ENCODE assay signal across 21 mouse cellular contexts in genomic region chr7:35163600-35163999, GRCm38 (mm10). TPM values are rescaled to one million over a fixed set of nuclear protein-coding genes. Genes with fewer than 3 reads are reported as not detected.
A peak's percentile ranks its signal among the peaks of the same experiment; 100 is the strongest.
DNase-seq lines count a peak whose midpoint lies in the region; ATAC-seq lines count a peak whose summit lies in the region.
"Had no signal": no experiment of that assay in that cellular context is flagged by ENCODE, and none has a peak within 500 bp of the region (broad histone marks: within the 10 kb centered on the region; RNA-seq: fewer than 3 reads in every experiment).

No protein-coding gene starts in this region.

- DNase-seq in adrenal gland, adult 2 months = peak; percentile 51
- no peak for DNase-seq in adrenal gland, postnatal 25 days
- peak; percentile 45 to 49 for DNase-seq in heart, postnatal 10 days
- no peak for DNase-seq in heart, adult 8-10 months (ENCODE audit: low spot score)
- peak; percentile 41 for DNase-seq in lung, postnatal 10 days
- DNase-seq in lung, postnatal 25 days (ENCODE audit: low spot score) = no peak
- DNase-seq in kidney, postnatal 10 days = no peak
- DNase-seq: adrenal gland, postnatal 10 days; cerebellum, adult 9-11 months; embryo, embryonic 11 days; right cerebral cortex, postnatal 25 days had no signal

- peak; percentile 66 for ATAC-seq in megakaryocyte, adult 5-6 weeks (ENCODE audit: poor library complexity, severe bottlenecking)
- ATAC-seq: forebrain, embryonic 15.5 days; hindbrain, embryonic 16.5 days; intestine, embryonic 16.5 days; liver, embryonic 12.5 days; midbrain, embryonic 16.5 days had no signal

- intact Hi-C loops in heart, postnatal 10 days (cut with DNase I) = no loop called here

RNA-seq across cellular contexts. Expression of gene Slc7a10, which starts 22.6 kb away (rescaled TPM):
- 10 to 100 TPM in 1 of 2 experiments, 1 to 10 TPM in 1; 6.4 to 28.1 TPM for total RNA-seq in adrenal gland, adult 2 months (2021)
- polyA plus RNA-seq in adrenal gland, adult 2 months (2012; rRNA removed) = 26.6 and 40.9 TPM in 2 replicates
- total RNA-seq in adrenal gland, postnatal 25 days (2021) = 2.8 and 3.0 TPM in 2 replicates
- 1 to 10 TPM in 1 of 2 experiments, under 1 TPM in 1; 0.60 to 1.1 TPM for total RNA-seq in heart, postnatal 10 days (2021)
- 1 to 10 TPM in 1 of 4 experiments, under 1 TPM in 3; 0.27 to 1.4 (median 0.66) TPM for total RNA-seq in heart, adult 8-10 months (2022)
- not detected in 2 replicates for total RNA-seq in megakaryocyte, adult 5-6 weeks (2015)
- total RNA-seq in megakaryocyte, adult 5-6 weeks (2017) = not detected in 2 replicates
- total RNA-seq: CH12.LX; hematopoietic stem cell, adult 5-6 weeks; megakaryocyte-erythroid progenitor cell, adult 5-6 weeks; MEL had no signal

RNA-seq across cellular contexts. Expression of gene Cebpa, which starts 44.5 kb away (rescaled TPM):
- total RNA-seq in adrenal gland, adult 2 months (2021) = 100 to 1,000 TPM in 1 of 2 experiments, 10 to 100 TPM in 1; 88.3 to 319 TPM
- 405 and 678 TPM in 2 replicates for polyA plus RNA-seq in adrenal gland, adult 2 months (2012; rRNA removed)
- total RNA-seq in adrenal gland, postnatal 25 days (2021) = 115 and 116 TPM in 2 replicates
- total RNA-seq in heart, postnatal 10 days (2021) = 10 to 100 TPM in 1 of 2 experiments, 1 to 10 TPM in 1; 7.6 to 13.7 TPM
- 1 to 10 TPM; 4.5 to 5.7 (median 4.6) TPM for total RNA-seq in heart, adult 8-10 months (2022)
- 48.7 and 57.0 TPM in 2 replicates for total RNA-seq in megakaryocyte, adult 5-6 weeks (2015)
- total RNA-seq in megakaryocyte, adult 5-6 weeks (2017) = 21.7 and 22.4 TPM in 2 replicates
- total RNA-seq: CH12.LX had no signal

RNA-seq across cellular contexts. Expression of gene Lrp3, which starts 51.7 kb away (rescaled TPM):
- total RNA-seq in adrenal gland, adult 2 months (2021) = 10 to 100 TPM; 14.9 to 22.7 TPM
- polyA plus RNA-seq in adrenal gland, adult 2 months (2012; rRNA removed) = 38.8 and 42.9 TPM in 2 replicates
- 15.7 and 20.2 TPM in 2 replicates for total RNA-seq in adrenal gland, postnatal 25 days (2021)
- 10 to 100 TPM in 1 of 2 experiments, 1 to 10 TPM in 1; 8.7 to 10.1 TPM for total RNA-seq in heart, postnatal 10 days (2021)
- total RNA-seq in heart, adult 8-10 months (2022) = 10 to 100 TPM in 1 of 4 experiments, 1 to 10 TPM in 3; 7.3 to 10.4 (median 9.1) TPM
- not detected in 2 replicates for total RNA-seq in megakaryocyte, adult 5-6 weeks (2015)
- not detected in 2 replicates for total RNA-seq in megakaryocyte, adult 5-6 weeks (2017)
- total RNA-seq: CH12.LX; hematopoietic stem cell, adult 5-6 weeks; megakaryocyte-erythroid progenitor cell, adult 5-6 weeks; MEL had no signal

Comparison
In these comparisons a context has a peak if more than half of its experiments do, and no peak if none do; other contexts are left out.
1. DNase-seq: peak in adrenal gland, adult 2 months (single experiment), heart, postnatal 10 days (2 of 2) and lung, postnatal 10 days (single experiment); none in adrenal gland, postnatal 25 days (single experiment), heart, adult 8-10 months (single experiment), lung, postnatal 25 days (single experiment) and kidney, postnatal 10 days (single experiment).
2. RNA of gene Lrp3, which starts 51.7 kb away (total RNA-seq): 14.9 to 22.7 TPM in adrenal gland, adult 2 months, 15.7 to 20.2 TPM in adrenal gland, postnatal 25 days, 8.7 to 10.1 TPM in heart, postnatal 10 days and 7.3 to 10.4 TPM in heart, adult 8-10 months; not detected in megakaryocyte, adult 5-6 weeks; every median in the first group is over 4 times any median in the second.